Mouse (Mus musculus) CD4-positive naive resting alpha-beta T cell, adult 57 days (primary cell): ENCODE results near the gene Olfr1331. TPM values are rescaled to one million over a fixed set of nuclear protein-coding genes. Genes with fewer than 3 reads are reported as not detected.

Experiments used
- total RNA-seq: library from RNA; stranded (reverse); gene quantifications from one replicate; pipeline ENCODE4 v1.2.4, GENCODE M21; 2023

Olfr1331 gene
- total RNA-seq: not detected

DNA sequence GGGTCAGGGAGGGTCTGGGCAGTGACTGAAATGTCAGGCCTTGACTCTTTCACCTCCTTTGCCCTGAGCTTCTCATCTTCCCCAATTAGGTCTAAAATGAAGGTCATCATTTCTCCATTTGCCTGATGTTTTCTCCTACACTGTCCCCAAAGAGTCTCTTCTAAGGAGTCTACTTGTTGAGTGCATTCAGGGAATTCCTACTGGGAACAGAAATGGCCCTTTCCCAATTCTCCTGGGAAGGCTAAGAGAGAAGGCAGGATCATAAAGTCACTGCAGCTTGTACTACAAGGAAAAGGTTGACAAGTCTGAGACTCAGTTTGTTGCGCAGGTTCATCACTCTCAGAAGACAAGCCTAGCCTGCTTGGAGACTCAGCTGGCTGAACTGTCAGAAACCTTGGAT lies at the start of gene Olfr1331:
TSS of gene Olfr1331 (plus strand) at position 301 of the 400 bp plus-strand sequence.

DNA sequence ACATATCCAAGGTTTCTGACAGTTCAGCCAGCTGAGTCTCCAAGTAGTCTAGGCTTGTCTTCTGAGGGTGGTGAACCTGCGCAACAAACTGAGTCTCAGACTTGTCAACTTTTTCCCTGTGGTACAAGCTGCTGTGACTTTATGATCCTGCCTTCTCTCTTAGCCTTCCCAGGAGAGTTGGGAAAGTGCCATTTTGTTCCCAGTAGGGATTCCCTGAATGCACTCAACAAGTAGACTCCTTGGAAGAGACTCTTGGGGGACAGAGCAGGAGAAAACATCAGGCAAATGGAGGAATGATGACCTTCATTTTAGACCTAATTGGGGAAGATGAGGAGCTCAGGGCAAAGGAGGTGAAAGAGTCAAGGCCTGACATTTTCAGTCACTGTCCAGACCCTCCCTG lies 28.3 kb upstream of the Olfr1331 start, which contains the start of gene Olfr1333:
TSS of gene Olfr1333 (minus strand) at position 101 of the 400 bp plus-strand sequence.

DNA sequence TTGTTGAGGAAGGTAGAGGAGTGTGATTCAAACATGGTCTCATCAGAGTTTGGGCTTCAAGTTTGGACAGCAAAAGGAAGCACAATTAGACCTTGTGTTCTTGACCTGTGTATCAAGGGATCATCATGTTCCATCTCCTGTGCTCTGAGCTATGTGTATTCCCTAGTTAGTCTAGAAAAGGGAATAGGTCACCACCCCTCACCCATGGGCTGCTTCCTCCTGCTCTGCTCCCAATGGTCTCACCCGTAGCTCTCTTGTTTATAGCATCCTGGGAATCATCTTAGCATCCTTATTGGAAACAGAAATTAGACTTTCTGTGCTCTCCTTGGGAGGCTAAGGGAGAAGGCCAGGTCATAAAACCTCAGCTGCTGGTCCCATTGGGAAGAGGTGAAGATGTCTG lies 23.8 kb downstream of the Olfr1331 start, which contains the start of gene Olfr1330:
TSS of gene Olfr1330 (plus strand) at position 301 of the 400 bp plus-strand sequence.

GRCm38 (mm10) chr4:118917365-118917764 lies 52.9 kb downstream of the Olfr1331 start, which contains the start of gene Olfr1329:
Gene Olfr1329, minus strand, starts transcription at chr4:118917465.

Other genes starting within 250 kb of the Olfr1331 start
- not detected for gene Cfap57, start 243.9 kb upstream of the Olfr1331 start, total RNA-seq
- gene Ebna1bp2, start 243.8 kb upstream of the Olfr1331 start, total RNA-seq: 66.0 TPM
- not detected for gene Olfr62, start 205.7 kb upstream of the Olfr1331 start, total RNA-seq
- gene Olfr1342, start 171.9 kb upstream of the Olfr1331 start, total RNA-seq: not detected
- gene Olfr1341, start 161.1 kb upstream of the Olfr1331 start, total RNA-seq: not detected
- not detected for gene Olfr1340, start 144.5 kb upstream of the Olfr1331 start, total RNA-seq
- not detected for gene Olfr1339, start 132.5 kb upstream of the Olfr1331 start, total RNA-seq
- gene Olfr1338, start 105.9 kb upstream of the Olfr1331 start, total RNA-seq: not detected
- not detected for gene Olfr1337, start 82.1 kb upstream of the Olfr1331 start, total RNA-seq
- not detected for gene Olfr1335, start 54.7 kb upstream of the Olfr1331 start, total RNA-seq
- gene Olfr1333, start 28.4 kb upstream of the Olfr1331 start, total RNA-seq: not detected
- not detected for gene Olfr1330, start 23.9 kb downstream of the Olfr1331 start, total RNA-seq
- not detected for gene Olfr1329, start 52.8 kb downstream of the Olfr1331 start, total RNA-seq
- gene Olfr1328, start 74.0 kb downstream of the Olfr1331 start, total RNA-seq: not detected
- not detected for gene Lao1, start 96.9 kb downstream of the Olfr1331 start, total RNA-seq
- 35.4 TPM for gene Slc2a1, start 244.1 kb downstream of the Olfr1331 start, total RNA-seq